Mouse (Mus musculus) MEL (cell line): ENCODE measurements around the gene Enox1. TPM values are rescaled to one million over a fixed set of nuclear protein-coding genes. Genes with fewer than 3 reads are reported as not detected.

Experiments
- DNase-seq: peaks from one replicate; pipeline ENCODE4 v3.0.0; 2011; ENCODE audit warnings: low read depth, low spot score
- H3K27ac ChIP-seq: 2 replicates; pipeline ENCODE4 v1.5.1; 2012; ENCODE audit warnings: low read depth, mild to moderate bottlenecking, control low read depth, low read length, moderate library complexity; ENCODE audit not compliant: control insufficient read depth
- H3K27me3 ChIP-seq, 2 experiments: fragments of 150-350 bp in 1 of 2; sonication (generic) in 1 of 2; 2 replicates each; pipeline ENCODE4 v1.6.1; 2012; ENCODE audit warnings: low read length in 2 of 2, mild to moderate bottlenecking in 2 of 2, improper control_type of control experiment in 1 of 2, moderate library complexity in 1 of 2; ENCODE audit not compliant: insufficient read depth in 2 of 2, control insufficient read depth in 1 of 2
- H3K36me3 ChIP-seq, 2 experiments: 2 replicates each; pipeline ENCODE4 v1.6.1; 2012 to 2014; ENCODE audit warnings: low read length in 2 of 2, improper control_type of control experiment in 1 of 2, inconsistent platforms in 1 of 2, mild to moderate bottlenecking in 1 of 2; ENCODE audit not compliant: insufficient read depth in 2 of 2, control insufficient read depth in 1 of 2
- H3K4me1 ChIP-seq, 2 experiments: fragments of 150-350 bp in 1 of 2; sonication (generic) in 1 of 2; 2 replicates each; pipeline ENCODE4 v1.6.1; 2012; ENCODE audit warnings: low read length in 2 of 2, improper control_type of control experiment in 1 of 2, mild to moderate bottlenecking in 1 of 2; ENCODE audit not compliant: insufficient read depth in 2 of 2, control insufficient read depth in 1 of 2
- H3K4me3 ChIP-seq, 2 experiments: fragments of 150-350 bp in 1 of 2; sonication (generic) in 1 of 2; 2 replicates each; pipeline ENCODE4 v1.5.1; 2012; ENCODE audit warnings: low read depth in 2 of 2, low read length in 2 of 2, mild to moderate bottlenecking in 2 of 2, moderate library complexity in 2 of 2, control low read depth in 1 of 2, improper control_type of control experiment in 1 of 2; ENCODE audit not compliant: control insufficient read depth in 1 of 2, insufficient read depth in 1 of 2
- H3K79me2 ChIP-seq: 2 replicates; pipeline ENCODE4 v1.6.1; 2012; ENCODE audit warnings: mild to moderate bottlenecking, low read length, moderate library complexity; ENCODE audit not compliant: control insufficient read depth, poor library complexity, insufficient read depth
- H3K9ac ChIP-seq: 2 replicates; pipeline ENCODE4 v1.6.1; 2012; ENCODE audit warnings: low read depth, mild to moderate bottlenecking, control low read depth, low read length, moderate library complexity; ENCODE audit not compliant: control insufficient read depth, poor library complexity, severe bottlenecking
- H3K9me3 ChIP-seq: fragments of 150-350 bp; sonication (generic); replicated peaks from 2 replicates; pipeline ENCODE4 v1.6.1; 2012; ENCODE audit warnings: mild to moderate bottlenecking, low read length, improper control_type of control experiment, moderate library complexity; ENCODE audit not compliant: insufficient read depth
- CHD2 ChIP-seq: IDR thresholded peaks from 2 replicates; pipeline ENCODE4 v1.6.1; 2011; ENCODE audit warnings: low read length, improper control_type of control experiment
- CTCF ChIP-seq, 3 experiments: IDR thresholded peaks in 2 of 3; conservative IDR thresholded peaks in 1 of 3; 2 replicates each; pipeline ENCODE4 v1.5.1; 2011 to 2012; ENCODE audit warnings: low read length in 3 of 3, low read depth in 2 of 3, mild to moderate bottlenecking in 2 of 3, improper control_type of control experiment in 1 of 3, inconsistent platforms in 1 of 3, mixed read lengths in 1 of 3, moderate library complexity in 1 of 3; ENCODE audit not compliant: control insufficient read depth in 1 of 3, insufficient read depth in 1 of 3, poor library complexity in 1 of 3, severe bottlenecking in 1 of 3
- ELF1 ChIP-seq: IDR thresholded peaks from 2 replicates; pipeline ENCODE4 v1.6.1; 2014; ENCODE audit warnings: low read depth, mild to moderate bottlenecking, inconsistent platforms, low read length, improper control_type of control experiment, moderate library complexity
- ETS1 ChIP-seq: IDR thresholded peaks from 2 replicates; pipeline ENCODE4 v1.6.1; 2012; ENCODE audit warnings: low read depth, mild to moderate bottlenecking, inconsistent platforms, low read length, improper control_type of control experiment, moderate library complexity
- GATA1 ChIP-seq: IDR thresholded peaks from 2 replicates; pipeline ENCODE4 v1.6.1; 2011; ENCODE audit warnings: low read depth, low read length, improper control_type of control experiment
- HCFC1 ChIP-seq: IDR thresholded peaks from 2 replicates; pipeline ENCODE4 v1.6.1; 2012; ENCODE audit warnings: low read depth, mild to moderate bottlenecking, inconsistent platforms, low read length, improper control_type of control experiment, moderate library complexity
- MAFK ChIP-seq: IDR thresholded peaks from 2 replicates; pipeline ENCODE4 v1.6.1; 2011; ENCODE audit warnings: low read depth, mild to moderate bottlenecking, low read length, improper control_type of control experiment, borderline replicate concordance
- MEF2A ChIP-seq: IDR thresholded peaks from 2 replicates; pipeline ENCODE4 v1.6.1; 2014; ENCODE audit warnings: low read depth, mild to moderate bottlenecking, inconsistent platforms, low read length, improper control_type of control experiment; ENCODE audit not compliant: poor library complexity, insufficient replicate concordance, severe bottlenecking; ENCODE audit errors: extremely low read depth
- MYB ChIP-seq: IDR thresholded peaks from 2 replicates; pipeline ENCODE4 v1.6.1; 2011; ENCODE audit warnings: mild to moderate bottlenecking, low read depth, low read length, improper control_type of control experiment
- MYC ChIP-seq: IDR thresholded peaks from 2 replicates; pipeline ENCODE4 v1.6.1; 2011; ENCODE audit warnings: low read depth, mild to moderate bottlenecking, low read length, improper control_type of control experiment, moderate library complexity
- NELFE ChIP-seq: IDR thresholded peaks from 2 replicates; pipeline ENCODE4 v1.6.1; 2011; ENCODE audit warnings: low read depth, low read length, improper control_type of control experiment
- NRF1 ChIP-seq: IDR thresholded peaks from 2 replicates; pipeline ENCODE4 v1.6.1; 2014; ENCODE audit warnings: low read depth, mild to moderate bottlenecking, inconsistent platforms, low read length, improper control_type of control experiment, moderate library complexity; ENCODE audit not compliant: poor library complexity, insufficient read depth, severe bottlenecking
- POLR2AphosphoS2 ChIP-seq: IDR thresholded peaks from 2 replicates; pipeline ENCODE4 v1.6.1; 2011; ENCODE audit warnings: low read length, improper control_type of control experiment
- POLR2AphosphoS5 ChIP-seq: IDR thresholded peaks from 2 replicates; pipeline ENCODE4 v1.6.1; 2012; ENCODE audit warnings: low read depth, borderline replicate concordance, mild to moderate bottlenecking, inconsistent platforms, low read length, moderate library complexity, mixed read lengths
- RAD21 ChIP-seq: IDR thresholded peaks from 2 replicates; pipeline ENCODE4 v1.6.1; 2011; ENCODE audit warnings: mild to moderate bottlenecking, low read depth, low read length, improper control_type of control experiment
- RCOR1 ChIP-seq: IDR thresholded peaks from 2 replicates; pipeline ENCODE4 v1.6.1; 2012; ENCODE audit warnings: low read depth, mild to moderate bottlenecking, inconsistent platforms, low read length, improper control_type of control experiment
- SIN3A ChIP-seq: IDR thresholded peaks from 2 replicates; pipeline ENCODE4 v1.6.1; 2012; ENCODE audit warnings: low read length, improper control_type of control experiment, inconsistent platforms
- SMC3 ChIP-seq: IDR thresholded peaks from 2 replicates; pipeline ENCODE4 v1.6.1; 2011; ENCODE audit warnings: low read depth, low read length, improper control_type of control experiment
- TAL1 ChIP-seq: IDR thresholded peaks from 2 replicates; pipeline ENCODE4 v1.6.1; 2012; ENCODE audit warnings: mild to moderate bottlenecking, inconsistent platforms, low read length, moderate library complexity, mixed read lengths
- TBP ChIP-seq: IDR thresholded peaks from 2 replicates; pipeline ENCODE4 v1.8.0; 2011; ENCODE audit warnings: low read depth, low read length, improper control_type of control experiment
- TCF12 ChIP-seq: IDR thresholded peaks from 2 replicates; pipeline ENCODE4 v1.6.1; 2014; ENCODE audit warnings: low read depth, mild to moderate bottlenecking, inconsistent platforms, low read length, improper control_type of control experiment, moderate library complexity
- UBTF ChIP-seq: IDR thresholded peaks from 2 replicates; pipeline ENCODE4 v1.6.1; 2012; ENCODE audit warnings: low read depth, mild to moderate bottlenecking, inconsistent platforms, low read length, improper control_type of control experiment, moderate library complexity, borderline replicate concordance; ENCODE audit not compliant: insufficient read depth
- USF1 ChIP-seq: IDR thresholded peaks from 2 replicates; pipeline ENCODE4 v1.6.1; 2014; ENCODE audit warnings: low read depth, mild to moderate bottlenecking, inconsistent platforms, low read length, improper control_type of control experiment, moderate library complexity
- ZKSCAN1 ChIP-seq: IDR thresholded peaks from 2 replicates; pipeline ENCODE4 v1.6.1; 2012; ENCODE audit warnings: low read depth, mild to moderate bottlenecking, inconsistent platforms, low read length, improper control_type of control experiment, moderate library complexity
- ZNF384 ChIP-seq: IDR thresholded peaks from 2 replicates; pipeline ENCODE4 v1.6.1; 2012; ENCODE audit warnings: low read depth, mild to moderate bottlenecking, inconsistent platforms, low read length, improper control_type of control experiment
- polyA plus RNA-seq, 2 experiments: library from polyadenylated mRNA; stranded (reverse) in 1 of 2; unstranded in 1 of 2; fragments of >175 nt in 1 of 2; fragments of >200 nt in 1 of 2; gene quantifications; 2 replicates each; pipeline versions ENCODE4 v1.2.1 to v1.2.4; 2012; ENCODE audit warnings: low replicate concordance in 2 of 2, low read depth in 1 of 2; ENCODE audit not compliant: insufficient read length in 2 of 2, insufficient read depth in 1 of 2, missing spikeins in 1 of 2
- total RNA-seq: library from RNA; depleted of rRNA; stranded (reverse); fragments of 300-350 nt; gene quantifications from 2 replicates; pipeline ENCODE4 v1.2.3, GENCODE M21; 2012

Gene Enox1
- total and polyA plus RNA-seq, 3 experiments, result not detected

DNA sequence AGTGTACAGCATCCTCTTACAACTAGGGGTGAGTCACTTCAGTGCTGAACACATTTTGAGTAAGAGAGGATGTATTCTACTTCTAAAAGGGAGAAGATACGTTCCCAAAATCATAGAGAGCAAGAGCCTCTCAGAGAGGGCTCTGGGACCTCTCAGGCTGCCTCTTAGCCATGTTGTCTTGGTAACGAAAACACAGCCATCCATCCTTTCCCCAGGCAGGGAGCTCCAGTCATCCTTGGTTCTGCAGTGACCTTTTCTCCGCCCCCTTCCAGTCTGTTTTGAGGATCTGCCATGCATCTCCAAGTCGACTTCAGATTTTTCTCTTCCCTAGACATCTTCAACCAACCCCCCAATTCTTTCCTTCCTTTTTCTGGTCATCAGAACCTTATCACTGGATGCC lies 127.4 kb downstream of the Enox1 start:
- Histone ChIP-seq H3K79me2 (no peaks in the 10 kb centered on the region), H3K9ac (no peak overlapping the region), H3K4me1 (no peaks in the 10 kb centered on the region), H3K9me3 (no peaks in the 10 kb centered on the region; the same call in 1 of the 2 replicates), H3K27me3 (no peaks in the 10 kb centered on the region), H3K27ac (no peak overlapping the region), H3K4me3 (no peak overlapping the region), H3K36me3 (no peaks in the 10 kb centered on the region)
- TF ChIP-seq NELFE (no peak), ELF1 (no peak), POLR2AphosphoS5 (no peak), TCF12 (no peak), MYC (no peak), HCFC1 (no peak), ZNF384 (no peak), SIN3A (no peak), CTCF (IDR thresholded peaks at IDR 0.05 in 2 of 3, conservative IDR thresholded peaks at IDR 0.05 in 1 of 3; ENCODE audit: control insufficient read depth in 1 of 3, insufficient read depth in 1 of 3, low read depth in 2 of 3, low read length in 3 of 3, poor library complexity in 1 of 3, severe bottlenecking in 1 of 3) (no peak), RAD21 (no peak), TAL1 (no peak), USF1 (no peak), POLR2AphosphoS2 (no peak), UBTF (no peak), ETS1 (no peak), RCOR1 (no peak), GATA1 (no peak), MEF2A (no peak), SMC3 (no peak), MAFK (no peak)
- DNase-seq, result no peak

DNA sequence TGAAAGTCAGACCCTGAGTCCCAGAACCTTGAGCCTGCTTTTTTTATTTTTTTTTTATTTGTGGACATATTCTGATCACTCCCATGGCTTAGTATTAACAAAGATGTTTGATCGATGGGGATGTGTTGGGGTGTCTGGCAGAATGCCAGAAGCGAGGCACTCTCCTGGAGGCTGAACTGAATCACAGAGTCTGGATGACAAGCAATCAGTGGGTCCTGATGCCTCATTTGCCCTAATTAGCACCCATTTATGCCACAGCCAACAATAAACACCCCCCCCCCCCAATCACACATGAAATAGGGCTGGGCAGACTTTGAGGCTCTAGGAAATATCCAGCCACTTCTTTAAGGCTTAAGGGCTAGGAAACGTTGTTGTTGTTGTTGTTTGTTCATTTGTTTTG lies 128.9 kb downstream of the Enox1 start:
- TF ChIP-seq NRF1, result no peak
- TF ChIP-seq ZKSCAN1, result no peak
- TF ChIP-seq ETS1, result no peak
- TF ChIP-seq ELF1, result no peak
- no peak for TF ChIP-seq TBP
- no peak for TF ChIP-seq CHD2
- no peak for TF ChIP-seq MYB
- TF ChIP-seq HCFC1, result no peak
- no peak for TF ChIP-seq UBTF
- Histone ChIP-seq H3K27me3 (no peaks in the 10 kb centered on the region), H3K79me2 (no peaks in the 10 kb centered on the region), H3K4me3 (no peak overlapping the region), H3K4me1 (no peaks in the 10 kb centered on the region), H3K9ac (no peak overlapping the region), H3K27ac (no peak overlapping the region), H3K9me3 (no peaks in the 10 kb centered on the region; the same call in 1 of the 2 replicates), H3K36me3 (no peaks in the 10 kb centered on the region)
- DNase-seq, result no peak
